Mouse (Mus musculus) cerebral cortex, adult 2 months (tissue): Measurements from ENCODE around the gene Noa1.

ENCODE experiments used
- WGBS: fragments of 180-500 bp; shearing (Covaris S2); methylation state at CpG from one replicate; pipeline ENCODE4 v1.1.7; 2018; 5-methylcytosine and 5-hydroxymethylcytosine counted together

Gene Noa1

DNA sequence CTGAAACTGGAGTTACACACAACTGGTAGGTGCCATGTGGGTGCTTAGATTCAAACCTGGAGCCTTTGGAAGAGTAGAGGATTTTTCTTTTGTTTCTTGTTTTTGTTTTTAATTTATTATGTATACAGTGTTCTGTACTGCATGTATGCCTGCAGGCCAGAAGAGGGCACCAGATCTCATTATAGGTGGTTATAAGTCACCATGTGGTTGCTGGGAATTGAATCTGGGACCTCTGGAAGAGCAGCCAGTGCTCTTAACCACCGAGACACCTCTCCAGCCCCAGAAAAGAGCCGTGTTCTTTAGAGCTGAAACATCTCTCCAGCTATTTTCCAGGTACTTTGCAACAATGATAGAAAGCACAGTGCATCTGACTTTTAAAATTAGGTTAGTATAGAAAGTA is 19.3 kb downstream of the Noa1 start:
- WGBS, result 92% methylated on average over 2 of the region's 2 CpGs

DNA sequence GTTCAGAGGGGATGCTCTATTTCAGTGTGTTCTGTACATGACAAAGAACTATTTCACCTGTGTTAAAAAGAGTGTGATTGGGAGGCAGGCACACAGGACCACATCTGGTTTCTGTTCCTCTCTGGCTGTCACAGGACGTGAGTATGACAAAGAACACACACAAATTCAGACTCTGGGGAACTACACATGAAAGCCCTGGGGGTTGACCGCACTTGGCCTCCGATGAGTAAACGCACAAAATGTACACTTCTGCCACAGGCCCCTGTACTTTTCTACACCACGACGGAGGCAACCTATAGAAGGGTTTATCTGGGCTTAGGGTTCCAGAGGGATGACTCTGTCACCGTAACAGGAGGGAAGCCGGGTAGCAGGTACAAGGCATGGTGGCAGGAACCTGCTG is 20.2 kb downstream of the Noa1 start:
- 88% methylated on average over 8 of the region's 8 CpGs for WGBS

DNA sequence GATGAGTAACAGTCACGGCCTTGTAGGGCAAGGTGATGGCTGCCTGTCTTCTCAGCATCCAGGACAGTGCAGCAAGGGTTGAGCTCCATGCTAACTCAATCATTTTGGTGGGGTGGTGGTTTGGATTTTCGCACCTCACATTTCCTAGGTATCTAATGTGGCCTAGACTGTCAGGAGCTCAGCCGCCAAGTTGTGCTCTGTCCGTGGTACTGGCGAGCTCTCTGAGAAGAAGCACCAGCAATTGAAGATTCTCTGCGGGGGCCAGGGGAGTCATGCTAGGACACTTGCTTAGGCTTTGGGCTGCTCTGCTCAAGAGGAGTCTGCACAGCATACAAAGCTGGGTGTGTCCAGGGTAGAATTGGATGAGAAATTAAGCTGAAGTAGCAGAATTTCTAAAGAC is 22.0 kb downstream of the Noa1 start:
- WGBS, result 82% methylated on average over 6 of the region's 6 CpGs

- 70% methylated on average over 5 of the region's 5 CpGs for WGBS
These were observed 23.0 kb downstream of the Noa1 start for GRCm38 (mm10) chr5:77286904-77287303.

GRCm38 (mm10) chr5:77285685-77286084 is 24.2 kb downstream of the Noa1 start:
- 85% methylated on average over 7 of the region's 7 CpGs for WGBS

GRCm38 (mm10) chr5:77282242-77282641 is 27.6 kb downstream of the Noa1 start:
- WGBS, result 79% methylated on average over 9 of the region's 9 CpGs

- WGBS, result 80% methylated on average over 20 of the region's 20 CpGs
These were observed 28.2 kb downstream of the Noa1 start for GRCm38 (mm10) chr5:77281518-77282174.

GRCm38 (mm10) chr5:77277204-77277603 is 32.7 kb downstream of the Noa1 start:
- 91% methylated on average over 6 of the region's 6 CpGs for WGBS

GRCm38 (mm10) chr5:77275950-77276349 is 33.9 kb downstream of the Noa1 start:
- 92% methylated on average over 5 of the region's 5 CpGs for WGBS

DNA sequence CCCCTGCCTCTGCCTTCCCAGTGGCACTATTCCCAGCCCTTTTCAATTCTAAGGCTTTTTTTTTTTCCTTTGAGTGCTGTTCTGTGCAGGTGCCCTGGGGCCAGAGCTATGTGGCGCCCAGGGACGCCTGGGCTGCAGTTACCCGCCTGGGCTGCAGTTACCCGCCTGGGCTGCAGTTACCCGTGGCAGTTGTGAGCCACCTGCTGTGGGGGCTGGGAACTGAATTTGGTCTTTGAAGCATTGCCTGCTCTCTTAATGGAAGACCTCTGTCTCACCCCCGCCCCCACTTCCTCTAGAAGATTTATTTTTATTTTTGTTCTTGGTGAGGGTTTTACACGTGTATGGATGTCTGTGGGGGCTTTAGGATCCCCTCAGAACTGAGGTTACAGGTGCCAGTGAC is 36.7 kb downstream of the Noa1 start:
- WGBS, result 80% methylated on average over 7 of the region's 7 CpGs

GRCm38 (mm10) chr5:77269399-77269798 is 40.5 kb downstream of the Noa1 start:
- WGBS, result 80% methylated on average over 8 of the region's 8 CpGs

DNA sequence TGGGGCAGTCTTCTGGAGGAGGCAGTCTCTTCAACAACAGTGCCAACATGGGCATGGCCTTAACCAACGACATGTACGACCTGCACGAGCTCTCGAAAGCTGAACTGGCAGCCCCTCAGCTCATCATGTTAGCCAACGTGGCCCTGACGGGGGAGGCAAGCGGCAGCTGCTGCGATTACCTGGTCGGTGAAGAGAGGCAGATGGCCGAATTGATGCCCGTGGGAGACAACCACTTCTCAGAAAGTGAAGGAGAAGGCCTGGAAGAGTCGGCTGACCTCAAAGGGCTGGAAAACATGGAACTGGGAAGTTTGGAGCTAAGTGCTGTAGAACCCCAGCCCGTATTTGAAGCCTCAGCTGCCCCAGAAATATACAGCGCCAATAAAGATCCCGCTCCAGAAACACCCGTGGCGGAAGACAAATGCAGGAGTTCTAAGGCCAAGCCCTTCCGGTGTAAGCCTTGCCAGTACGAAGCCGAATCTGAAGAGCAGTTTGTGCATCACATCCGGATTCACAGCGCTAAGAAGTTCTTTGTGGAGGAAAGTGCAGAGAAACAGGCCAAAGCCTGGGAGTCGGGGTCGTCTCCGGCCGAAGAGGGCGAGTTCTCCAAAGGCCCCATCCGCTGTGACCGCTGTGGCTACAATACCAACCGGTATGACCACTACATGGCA is 41.8 kb downstream of the Noa1 start:
- 94% methylated on average over 30 of the region's 30 CpGs for WGBS

DNA sequence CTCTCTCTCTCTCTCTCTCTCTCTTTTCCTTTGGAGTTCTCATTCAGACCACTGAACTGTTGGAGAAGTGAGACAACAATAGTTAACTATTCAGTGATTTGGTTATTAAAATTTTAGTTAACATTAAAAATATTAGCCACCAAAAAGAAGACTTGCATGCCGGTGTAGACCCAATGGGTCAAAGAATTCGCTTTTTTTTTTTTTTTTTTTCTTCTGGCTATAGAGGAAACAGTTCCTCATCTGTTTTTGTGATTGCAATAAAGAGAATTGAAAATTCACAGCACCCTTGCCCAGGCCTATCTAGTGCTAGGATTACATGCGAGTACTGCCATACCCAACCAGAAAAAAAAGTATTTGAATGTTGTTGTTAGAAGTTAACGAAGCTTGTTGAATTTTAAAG is 42.4 kb downstream of the Noa1 start:
- WGBS, result 79% methylated on average over 4 of the region's 4 CpGs

- 26% methylated on average over 11 of the region's 11 CpGs for WGBS
These were observed 42.9 kb downstream of the Noa1 start for GRCm38 (mm10) chr5:77266886-77267401.

- 1% methylated on average over 75 of the region's 87 CpGs for WGBS
These were observed 43.6 kb downstream of the Noa1 start for GRCm38 (mm10) chr5:77266066-77266885.

DNA sequence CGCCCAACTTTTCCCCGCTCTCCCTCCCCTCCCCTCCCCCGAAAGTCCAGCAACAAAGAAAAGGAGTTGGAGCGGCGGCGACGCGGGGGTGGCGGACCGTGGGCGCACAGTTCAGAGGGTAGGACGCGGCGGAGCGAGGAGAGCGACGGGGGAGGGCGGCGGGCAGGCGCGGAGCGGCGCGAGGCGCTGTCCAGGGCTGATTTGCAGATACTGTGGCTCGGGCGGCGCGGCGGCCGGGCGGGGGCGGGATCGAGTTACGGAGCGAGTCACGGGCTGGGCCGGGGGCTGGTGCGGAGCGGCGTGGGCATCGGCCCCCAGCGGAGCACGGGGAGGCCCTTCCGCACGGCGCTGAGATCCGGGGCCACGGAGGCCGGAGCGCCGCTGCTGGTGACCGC is 44.2 kb downstream of the Noa1 start:
- 2% methylated on average over 48 of the region's 53 CpGs for WGBS

DNA sequence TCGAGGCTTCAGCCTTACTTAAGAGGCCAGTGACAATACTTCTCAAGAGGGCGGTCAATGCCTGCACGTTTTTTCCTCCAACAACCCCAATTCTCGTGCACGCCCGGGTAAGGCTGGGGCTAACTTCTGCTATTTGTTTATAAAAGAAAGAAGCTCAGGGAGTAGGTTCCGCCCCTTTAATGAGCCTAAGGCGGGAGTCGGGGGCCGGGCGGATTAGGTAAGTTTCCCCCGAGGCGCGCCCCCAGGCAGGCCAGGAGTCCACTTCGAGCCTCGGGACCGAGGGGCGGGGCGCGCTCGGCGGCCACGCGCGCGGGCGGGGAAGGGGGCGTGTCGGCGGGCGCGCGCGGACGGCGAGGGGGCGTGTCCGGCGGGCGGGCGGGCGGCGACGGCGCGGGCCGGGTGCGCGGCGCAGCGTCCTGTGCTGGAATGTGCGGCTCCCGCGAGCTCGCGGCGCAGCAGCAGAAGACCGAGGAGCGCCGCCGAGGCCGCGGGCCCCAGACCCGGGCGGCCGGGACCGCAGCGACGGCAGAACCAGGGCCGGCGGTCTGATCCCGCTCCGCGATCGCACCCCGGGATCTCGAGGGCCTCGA is 44.7 kb downstream of the Noa1 start, which contains the start of gene Rest:
Rest (plus strand) TSS at position 411 of the 590 bp plus-strand sequence.
- 3% methylated on average over 76 of the region's 78 CpGs for WGBS

- WGBS, result 78% methylated on average over 5 of the region's 5 CpGs
These were observed 47.8 kb downstream of the Noa1 start for GRCm38 (mm10) chr5:77262105-77262504.

- 94% methylated on average over 4 of the region's 4 CpGs for WGBS
These were observed 48.7 kb downstream of the Noa1 start for GRCm38 (mm10) chr5:77261137-77261536.

- 70% methylated on average over 6 of the region's 6 CpGs for WGBS
These were observed 49.7 kb downstream of the Noa1 start for GRCm38 (mm10) chr5:77260141-77260540.

DNA sequence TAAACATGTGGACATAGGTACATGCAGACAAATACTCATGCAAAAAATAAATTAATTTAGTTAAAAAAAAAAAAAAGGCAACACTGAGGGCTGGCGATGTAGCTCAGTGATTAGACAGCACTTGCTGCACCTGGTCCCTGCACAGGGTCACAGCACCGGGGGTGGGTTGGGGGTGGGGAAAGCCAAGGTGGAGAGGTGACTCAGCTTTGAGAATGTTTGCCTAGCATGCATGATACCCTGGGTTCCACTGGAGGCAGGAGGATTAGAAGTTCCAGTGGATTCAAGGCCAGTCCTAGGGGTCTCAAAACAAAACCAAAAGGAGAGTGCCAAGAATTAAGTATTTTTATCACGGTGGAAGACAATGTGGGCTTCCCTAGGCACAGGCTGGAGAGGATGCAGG is 52.3 kb downstream of the Noa1 start:
- 79% methylated on average over 3 of the region's 3 CpGs for WGBS

DNA sequence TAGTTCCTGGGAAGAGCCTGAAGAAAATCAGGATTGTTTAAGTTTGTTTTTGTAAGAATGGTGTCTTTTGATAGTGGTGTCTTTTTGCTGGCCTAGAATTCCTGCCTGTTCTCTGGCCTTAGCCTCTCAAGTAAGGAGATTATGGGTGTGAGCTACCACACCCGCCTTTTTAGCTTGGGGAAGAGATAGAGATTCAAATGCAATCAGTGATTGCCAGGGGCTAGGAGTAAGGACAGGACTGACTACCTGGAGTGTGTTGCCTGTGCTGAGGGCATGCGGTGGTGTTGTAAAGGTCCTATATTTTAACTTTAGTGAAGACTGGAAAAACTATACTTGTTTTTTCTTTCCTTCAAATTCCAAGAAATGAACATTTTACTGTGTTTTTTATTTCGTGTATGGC is 55.5 kb downstream of the Noa1 start:
- WGBS, result 88% methylated on average over 3 of the region's 3 CpGs
